Mouse (Mus musculus) hindbrain, embryonic 15.5 days (tissue): ENCODE data around the gene Slc25a29. TPM values are rescaled to one million over a fixed set of nuclear protein-coding genes. Genes with fewer than 3 reads are reported as not detected.

Experiments used
- ATAC-seq: fragments of 200-750 bp; cut with Nextera tagmentation; 2 replicates; pipeline ENCODE4 v1.8.0; 2017; ENCODE audit warnings: low read depth, moderate number of reproducible peaks, moderate TSS enrichment; ENCODE audit not compliant: low FRiP score
- H3K27ac ChIP-seq: fragments of 300-500 bp; sonication (generic); replicated peaks from 2 replicates; pipeline ENCODE4 v1.5.1; 2015; ENCODE audit warnings: mild to moderate bottlenecking, inconsistent platforms
- H3K27me3 ChIP-seq: fragments of 300-500 bp; sonication (generic); 2 replicates; pipeline ENCODE4 v1.6.1; 2015; ENCODE audit warnings: control low read depth, inconsistent platforms
- H3K36me3 ChIP-seq: fragments of 300-500 bp; sonication (generic); 2 replicates; pipeline ENCODE4 v1.6.1; 2015; ENCODE audit warnings: control low read depth, inconsistent platforms
- H3K4me1 ChIP-seq: fragments of 300-500 bp; sonication (generic); replicated peaks from 2 replicates; pipeline ENCODE4 v1.6.1; 2015; ENCODE audit warnings: control low read depth, inconsistent platforms
- H3K4me2 ChIP-seq: fragments of 300-500 bp; sonication (generic); 2 replicates; pipeline ENCODE4 v1.6.1; 2015; ENCODE audit warnings: moderate library complexity, mild to moderate bottlenecking, inconsistent platforms
- H3K4me3 ChIP-seq: fragments of 300-500 bp; sonication (generic); 2 replicates; pipeline ENCODE4 v1.5.1; 2015; ENCODE audit warnings: mild to moderate bottlenecking, inconsistent platforms
- H3K9ac ChIP-seq: fragments of 300-500 bp; sonication (generic); 2 replicates; pipeline ENCODE4 v1.6.1; 2015; ENCODE audit warnings: inconsistent platforms
- H3K9me3 ChIP-seq: fragments of 300-500 bp; sonication (generic); 2 replicates; pipeline ENCODE4 v1.6.1; 2016; ENCODE audit warnings: control low read depth, inconsistent platforms
- WGBS: fragments of 180-500 bp; shearing (Covaris S2); methylation state at CpG from one replicate; pipeline ENCODE4 v1.1.7; 2015; 5-methylcytosine and 5-hydroxymethylcytosine counted together
- polyA plus RNA-seq: library from polyadenylated mRNA; unstranded; fragments of >200 nt; fragmentation: Nextera tagmentation; extraction: Ambion mirVana; gene quantifications from 2 replicates; pipeline ENCODE4 v1.2.1, GENCODE M21; 2015

Gene Slc25a29
- polyA plus RNA-seq, 1 experiment from 2014 or later: 20.7 TPM

DNA sequence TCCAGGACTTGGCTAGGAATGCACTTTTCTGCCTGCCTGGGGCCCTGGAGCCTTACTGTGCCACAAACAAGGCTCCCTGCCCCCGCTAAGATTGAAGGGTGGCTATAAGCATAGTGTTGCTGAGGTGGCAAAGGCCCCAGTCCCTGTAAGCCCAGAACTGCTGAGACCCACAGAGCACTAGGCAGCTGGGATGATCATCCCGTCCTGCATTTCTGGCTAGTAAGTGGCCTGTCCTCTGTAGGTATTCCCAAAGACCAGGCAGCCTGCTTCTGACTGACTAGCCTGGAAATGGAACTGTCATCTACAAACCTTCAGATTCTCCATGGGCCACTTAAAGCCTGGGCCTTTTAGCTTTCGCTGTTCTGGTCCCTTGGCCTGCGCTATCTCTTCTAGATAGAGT, 15.2 kb downstream of the Slc25a29 start:
- Histone ChIP-seq H3K9ac (no peak overlapping the region), H3K27ac (no peak overlapping the region), H3K4me2 (no peak overlapping the region), H3K9me3 (no peaks in the 10 kb centered on the region), H3K36me3 (peaks cover 6% of the 10 kb centered on the region; the same call in 1 of the 2 replicates), H3K27me3 (no peaks in the 10 kb centered on the region), H3K4me3 (no peak overlapping the region), H3K4me1 (no peaks in the 10 kb centered on the region)
- ATAC-seq: no peak
- WGBS: 92% methylated on average over 4 of the region's 4 CpGs

- no peaks in the 10 kb centered on the region for H3K4me1 ChIP-seq
- H3K27ac ChIP-seq: no peak overlapping the region
- no peaks in the 10 kb centered on the region for H3K27me3 ChIP-seq
- H3K9ac ChIP-seq: no peak overlapping the region
- no peak overlapping the region for H3K4me2 ChIP-seq
- peaks cover 11% of the 10 kb centered on the region for H3K36me3 ChIP-seq
- H3K9me3 ChIP-seq: no peaks in the 10 kb centered on the region
- WGBS: 82% methylated on average over 11 of the region's 11 CpGs
- H3K4me3 ChIP-seq: no peak overlapping the region
- ATAC-seq: no peak
These were observed 19.1 kb downstream of the Slc25a29 start for GRCm38 (mm10) chr12:108816569-108816968.

DNA sequence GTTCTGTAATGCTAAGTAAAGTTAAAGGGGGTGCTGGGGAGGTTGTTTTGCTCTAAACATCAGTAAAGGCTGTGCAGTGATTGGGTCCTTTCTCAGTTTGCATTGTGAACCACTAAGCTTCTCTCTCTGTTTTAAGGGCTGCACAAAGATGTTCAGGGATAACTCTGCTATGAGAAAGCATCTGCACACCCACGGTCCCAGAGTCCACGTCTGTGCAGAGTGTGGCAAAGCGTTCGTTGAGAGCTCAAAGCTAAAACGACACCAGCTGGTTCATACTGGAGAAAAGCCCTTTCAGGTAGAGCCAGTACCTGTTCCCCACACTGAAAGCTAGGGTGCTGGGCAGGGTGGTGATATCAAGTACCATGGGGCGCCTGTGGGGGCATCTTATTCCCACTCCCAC, 21.2 kb downstream of the Slc25a29 start:
- Histone ChIP-seq H3K9me3 (no peaks in the 10 kb centered on the region), H3K27ac (no peak overlapping the region), H3K4me2 (no peak overlapping the region), H3K27me3 (no peaks in the 10 kb centered on the region), H3K9ac (no peak overlapping the region), H3K4me1 (0 out of 2 replicates have a peak, but pooled peaks cover 6% of the 10 kb centered on the region), H3K36me3 (peaks cover 11% of the 10 kb centered on the region), H3K4me3 (no peak overlapping the region)
- 0 out of 2 replicates have a peak, but pooled peaks have one; percentile 12 for ATAC-seq
- WGBS: 93% methylated on average over 6 of the region's 6 CpGs

- Histone ChIP-seq H3K36me3 (peaks cover 7% of the 10 kb centered on the region), H3K27ac (no peak overlapping the region), H3K27me3 (no peaks in the 10 kb centered on the region), H3K9me3 (no peaks in the 10 kb centered on the region), H3K9ac (no peak overlapping the region), H3K4me1 (0 out of 2 replicates have a peak, but pooled peaks cover 6% of the 10 kb centered on the region), H3K4me2 (no peak overlapping the region), H3K4me3 (no peak overlapping the region)
- no peak for ATAC-seq
- WGBS: 85% methylated on average over 6 of the region's 6 CpGs
These were observed 23.2 kb downstream of the Slc25a29 start for GRCm38 (mm10) chr12:108812463-108812862.

GRCm38 (mm10) chr12:108811133-108811532, 24.6 kb downstream of the Slc25a29 start:
- H3K9me3 ChIP-seq: no peaks in the 10 kb centered on the region
- 0 out of 2 replicates have a peak, but pooled peaks cover 6% of the 10 kb centered on the region for H3K4me1 ChIP-seq
- 55% methylated on average over 2 of the region's 2 CpGs for WGBS
- H3K4me2 ChIP-seq: no peak overlapping the region
- H3K9ac ChIP-seq: no peak overlapping the region
- no peak overlapping the region for H3K27ac ChIP-seq
- no peak for ATAC-seq
- no peaks in the 10 kb centered on the region for H3K27me3 ChIP-seq
- H3K36me3 ChIP-seq: peaks cover 6% of the 10 kb centered on the region
- H3K4me3 ChIP-seq: no peak overlapping the region

DNA sequence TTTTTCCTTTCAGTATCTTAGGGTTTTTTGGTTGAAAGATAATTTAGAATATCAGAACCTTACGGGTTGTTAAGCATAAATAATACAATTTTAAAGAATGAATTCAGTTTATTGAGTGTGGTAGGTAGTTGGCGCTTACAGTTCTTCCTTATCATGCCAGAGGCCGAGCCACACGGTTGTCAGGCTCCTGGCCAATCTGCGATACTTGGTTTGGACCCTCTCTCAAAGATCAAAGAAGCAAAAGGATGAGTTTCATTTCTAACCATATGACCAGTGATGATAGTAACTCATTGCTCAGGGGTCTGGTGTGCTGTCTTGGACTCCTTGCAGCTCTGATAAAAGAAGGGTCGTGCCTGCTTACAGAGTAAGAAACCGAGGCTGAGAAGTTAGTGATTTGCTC, 25.4 kb downstream of the Slc25a29 start:
- Histone ChIP-seq H3K27me3 (no peaks in the 10 kb centered on the region), H3K27ac (no peak overlapping the region), H3K4me2 (no peak overlapping the region), H3K9ac (no peak overlapping the region), H3K4me1 (0 out of 2 replicates have a peak, but pooled peaks cover 6% of the 10 kb centered on the region), H3K9me3 (no peaks in the 10 kb centered on the region), H3K36me3 (peaks cover 3% of the 10 kb centered on the region), H3K4me3 (no peak overlapping the region)
- 93% methylated on average over 7 of the region's 7 CpGs for WGBS
- ATAC-seq: no peak

DNA sequence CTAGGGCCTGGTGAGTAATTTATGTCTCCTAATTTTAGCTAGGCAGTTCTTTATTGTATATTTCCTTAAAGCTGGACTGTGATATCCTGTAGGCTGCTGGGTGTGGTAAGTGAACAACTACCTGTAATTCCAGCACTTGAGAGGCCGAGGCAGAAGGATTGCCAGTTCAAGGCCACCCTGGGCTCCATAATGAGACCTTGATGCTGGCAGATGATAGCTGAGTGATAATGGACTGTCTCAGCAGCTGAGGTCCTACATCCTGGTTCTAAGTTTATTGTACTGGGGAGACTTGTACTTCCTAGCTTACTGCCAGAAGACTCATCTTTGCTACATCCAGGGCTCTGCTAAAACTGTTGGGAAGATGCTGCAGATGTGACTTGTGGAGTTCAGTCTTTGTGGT, 25.9 kb downstream of the Slc25a29 start:
- no peak overlapping the region for H3K9ac ChIP-seq
- no peak for ATAC-seq

GRCm38 (mm10) chr12:108808465-108808864, 27.2 kb downstream of the Slc25a29 start:
- no peaks in the 10 kb centered on the region for H3K27me3 ChIP-seq
- no peaks in the 10 kb centered on the region; the same call in 1 of the 2 replicates for H3K36me3 ChIP-seq
- ATAC-seq: no peak
- no peak overlapping the region for H3K4me2 ChIP-seq
- no peaks in the 10 kb centered on the region for H3K9me3 ChIP-seq
- no peak overlapping the region for H3K9ac ChIP-seq
- no peak overlapping the region for H3K27ac ChIP-seq
- H3K4me3 ChIP-seq: no peak overlapping the region
- 77% methylated on average over 2 of the region's 2 CpGs for WGBS
- 0 out of 2 replicates have a peak, but pooled peaks cover 8% of the 10 kb centered on the region for H3K4me1 ChIP-seq

More for the DNA sequence above, 25.9 kb downstream of the Slc25a29 start:
- Histone ChIP-seq H3K4me1 (0 out of 2 replicates have a peak, but pooled peaks cover 6% of the 10 kb centered on the region), H3K4me3 (no peak overlapping the region), H3K4me2 (no peak overlapping the region), H3K36me3 (no peaks in the 10 kb centered on the region; the same call in 1 of the 2 replicates), H3K27ac (no peak overlapping the region), H3K9me3 (no peaks in the 10 kb centered on the region), H3K27me3 (no peaks in the 10 kb centered on the region)
- WGBS: 91% methylated on average over 1 of the region's 1 CpGs

DNA sequence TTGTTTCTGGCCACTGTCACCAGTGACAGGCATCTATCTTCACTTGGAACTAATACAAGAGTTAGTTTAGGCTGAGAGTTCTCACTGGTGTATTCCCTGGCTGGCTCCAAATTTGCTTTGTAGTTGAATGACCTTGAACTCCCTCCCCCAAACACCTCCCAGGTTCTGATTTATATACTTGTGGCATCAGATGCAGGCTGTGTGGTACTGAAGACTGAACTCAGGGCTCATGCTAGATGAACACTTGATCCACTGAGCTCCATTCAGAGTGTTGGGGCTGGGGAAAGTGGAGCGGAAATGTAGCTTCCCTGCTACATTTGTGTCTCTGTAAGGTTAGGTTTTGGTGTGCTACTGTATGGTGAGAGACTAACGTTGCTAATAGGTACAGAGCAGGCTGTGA, 31.3 kb downstream of the Slc25a29 start:
- Histone ChIP-seq H3K4me3 (no peak overlapping the region), H3K4me2 (no peak overlapping the region), H3K9me3 (no peaks in the 10 kb centered on the region), H3K4me1 (peaks cover 22% of the 10 kb centered on the region), H3K9ac (no peak overlapping the region), H3K27me3 (no peaks in the 10 kb centered on the region), H3K36me3 (no peaks in the 10 kb centered on the region; the same call in 1 of the 2 replicates), H3K27ac (no peak overlapping the region)
- 87% methylated on average over 2 of the region's 2 CpGs for WGBS
- ATAC-seq: no peak

- Histone ChIP-seq H3K4me3 (no peak overlapping the region), H3K9me3 (no peaks in the 10 kb centered on the region), H3K27ac (no peak overlapping the region), H3K36me3 (no peaks in the 10 kb centered on the region; the same call in 1 of the 2 replicates), H3K4me2 (no peak overlapping the region), H3K9ac (no peak overlapping the region), H3K27me3 (no peaks in the 10 kb centered on the region), H3K4me1 (peaks cover 40% of the 10 kb centered on the region)
- 0 out of 2 replicates have a peak, but pooled peaks have one; percentile 33 for ATAC-seq
- WGBS: 79% methylated on average over 2 of the region's 2 CpGs
These were observed 34.1 kb downstream of the Slc25a29 start for GRCm38 (mm10) chr12:108801613-108802012.

- no peaks in the 10 kb centered on the region for H3K36me3 ChIP-seq
- H3K27ac ChIP-seq: peak overlapping the region; percentile 99
- no peaks in the 10 kb centered on the region for H3K27me3 ChIP-seq
- peak overlapping the region; percentile 81 for H3K9ac ChIP-seq
- H3K4me2 ChIP-seq: peak overlapping the region; percentile 76
- peaks cover 57% of the 10 kb centered on the region for H3K4me1 ChIP-seq
- no peak for ATAC-seq
- peak overlapping the region; percentile 86 for H3K4me3 ChIP-seq
- 12% methylated on average over 9 of the region's 9 CpGs for WGBS
- H3K9me3 ChIP-seq: no peaks in the 10 kb centered on the region
These were observed 40.6 kb downstream of the Slc25a29 start for GRCm38 (mm10) chr12:108794979-108795537.

DNA sequence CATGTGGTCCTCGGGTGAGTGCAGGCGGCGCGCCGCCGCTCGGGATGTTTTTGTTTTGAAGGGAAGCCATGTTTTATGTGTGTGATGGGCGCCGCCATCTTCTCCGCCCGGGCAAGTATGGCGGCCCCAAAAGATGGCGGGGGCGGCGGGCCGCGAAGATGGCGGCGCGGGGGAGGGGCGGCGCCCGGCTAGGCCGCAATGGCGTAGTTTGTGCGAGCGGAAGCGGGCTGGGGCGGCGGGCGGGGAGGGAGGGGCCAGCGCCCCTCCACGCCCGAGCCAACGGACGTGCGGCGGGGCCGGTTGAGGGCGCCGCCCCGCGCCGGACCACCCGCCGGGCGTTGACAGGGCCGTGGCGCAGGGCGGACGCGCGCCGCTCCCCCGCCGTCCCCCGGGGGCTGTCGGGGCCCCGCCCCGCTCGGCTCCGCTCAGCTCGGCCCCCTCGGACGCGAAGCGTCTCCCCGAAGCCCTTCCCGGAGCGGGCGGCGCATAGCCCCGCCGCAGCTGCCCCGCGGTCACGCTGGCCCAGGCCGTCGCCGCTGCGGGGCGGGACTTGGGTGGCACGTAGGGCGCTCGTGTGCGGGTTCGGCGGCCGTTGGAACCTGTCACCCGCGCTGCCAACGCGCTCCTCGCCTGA, 41.5 kb downstream of the Slc25a29 start:
- H3K4me2 ChIP-seq: peak overlapping the region; percentile 76
- no peaks in the 10 kb centered on the region for H3K9me3 ChIP-seq
- peak overlapping the region; percentile 86 for H3K4me3 ChIP-seq
- peak; percentile 68 for ATAC-seq
- H3K36me3 ChIP-seq: no peaks in the 10 kb centered on the region
- no peaks in the 10 kb centered on the region for H3K27me3 ChIP-seq
- peak overlapping the region; percentile 81 for H3K9ac ChIP-seq
- WGBS: under 1% methylated on average over 70 of the region's 94 CpGs
- H3K4me1 ChIP-seq: peaks cover 56% of the 10 kb centered on the region
- peak overlapping the region; percentile 99 for H3K27ac ChIP-seq
